Comparison of ENCODE assay signal across 8 mouse cellular contexts in the genomic region with DNA sequence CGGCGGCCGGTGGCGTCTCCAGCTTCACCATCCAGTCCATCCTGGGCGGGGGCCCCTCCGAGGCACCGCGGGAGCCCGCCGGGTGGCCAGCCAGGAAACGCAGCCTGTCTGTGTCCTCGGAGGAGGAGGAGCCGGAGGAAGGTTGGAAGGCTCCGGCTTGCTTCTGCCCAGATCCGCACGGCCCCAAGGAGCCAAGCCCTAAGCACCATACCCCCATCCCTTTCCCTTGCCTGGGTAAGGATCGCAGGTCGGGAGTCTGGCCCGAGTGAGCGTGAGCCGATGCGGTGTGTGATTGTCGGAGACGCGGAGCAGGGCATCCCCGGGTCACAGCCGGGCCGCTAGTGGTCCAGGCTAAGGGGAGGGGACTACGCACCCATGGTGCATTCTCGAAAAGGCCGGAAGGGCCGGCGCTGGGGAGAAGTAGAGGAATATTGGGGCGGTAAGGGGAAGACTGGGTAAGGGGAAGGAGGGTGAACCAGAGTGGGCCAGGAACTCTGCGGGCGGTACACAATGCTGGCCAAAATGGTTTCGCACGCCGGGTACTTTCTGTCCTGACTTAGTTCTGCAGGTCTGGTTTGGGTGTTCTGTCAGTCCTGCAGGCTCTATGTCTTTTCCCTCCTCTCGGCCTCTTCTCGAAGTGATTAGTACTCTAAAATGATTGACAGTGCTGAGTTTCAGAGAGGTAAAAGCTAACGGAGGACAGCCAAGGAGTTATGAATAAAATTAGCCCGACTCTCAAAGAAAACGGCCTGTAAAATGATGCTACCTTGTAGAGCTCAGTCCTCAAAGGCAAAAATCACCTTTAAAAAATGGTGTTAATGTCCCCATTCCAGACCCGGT. TPM values are rescaled to one million over a fixed set of nuclear protein-coding genes. Genes with fewer than 3 reads are reported as not detected.
DNase-seq lines count a peak whose midpoint lies in the region; ATAC-seq and TF ChIP-seq lines count a peak whose summit lies in the region.

No protein-coding gene starts in this region.

- no peak for DNase-seq in lung, postnatal 0 days (ENCODE audit: low spot score)
- DNase-seq in lung, postnatal 36 days = no peak
- DNase-seq in embryonic facial prominence, embryonic 11.5 days (ENCODE audit: low spot score) = peak; percentile 29
- DNase-seq in neural tube, embryonic 10.5 days (ENCODE audit: extremely low spot score, low spot score) = peak; percentile 77
- DNase-seq in testis, postnatal 10 days (ENCODE audit: low spot score) = no peak
- DNase-seq in spleen, postnatal 36 days (ENCODE audit: low spot score in 2 of 2) = no peak

- no peak overlapping the region for H3K27ac ChIP-seq in lung, postnatal 0 days (ENCODE audit: low read length)
- no peak overlapping the region for H3K27ac ChIP-seq in embryonic facial prominence, embryonic 11.5 days (replicated peaks; ENCODE audit: low read depth, low read length)
- H3K27ac ChIP-seq in intestine, embryonic 16.5 days (ENCODE audit: low read length) = no peak overlapping the region

- peaks cover 84% of the 10 kb centered on the region for H3K27me3 ChIP-seq in lung, postnatal 0 days (replicated peaks; ENCODE audit: insufficient read depth, low read length)
- peaks cover 83% of the 10 kb centered on the region for H3K27me3 ChIP-seq in embryonic facial prominence, embryonic 11.5 days (ENCODE audit: control insufficient read depth, insufficient read depth, low read length)
- peaks cover 87% of the 10 kb centered on the region for H3K27me3 ChIP-seq in intestine, embryonic 16.5 days (replicated peaks; ENCODE audit: control insufficient read depth, insufficient read depth, low read length)

- peak overlapping the region; percentile 51 for H3K4me2 ChIP-seq in lung, postnatal 0 days (replicated peaks; ENCODE audit: low read depth, low read length)
- H3K4me2 ChIP-seq in embryonic facial prominence, embryonic 11.5 days (ENCODE audit: low read depth, low read length) = peak overlapping the region; percentile 55
- H3K4me2 ChIP-seq in intestine, embryonic 16.5 days (ENCODE audit: low read depth, low read length) = peak overlapping the region; percentile 50

- no peaks in the 10 kb centered on the region for H3K36me3 ChIP-seq in lung, postnatal 0 days (ENCODE audit: insufficient read depth, low read length)
- no peaks in the 10 kb centered on the region for H3K36me3 ChIP-seq in embryonic facial prominence, embryonic 11.5 days (replicated peaks; ENCODE audit: control insufficient read depth, insufficient read depth, low read depth, low read length)
- no peaks in the 10 kb centered on the region for H3K36me3 ChIP-seq in intestine, embryonic 16.5 days (ENCODE audit: control insufficient read depth, insufficient read depth, low read length)

- peak overlapping the region; percentile 29 for H3K4me3 ChIP-seq in lung, postnatal 0 days (ENCODE audit: low read depth, low read length)
- H3K4me3 ChIP-seq in embryonic facial prominence, embryonic 11.5 days (ENCODE audit: low read depth, low read length) = peak overlapping the region; percentile 31
- peak overlapping the region; percentile 38 for H3K4me3 ChIP-seq in intestine, embryonic 16.5 days (ENCODE audit: low read length)

- no peak overlapping the region for H3K9ac ChIP-seq in lung, postnatal 0 days (replicated peaks; ENCODE audit: low read depth)
- no peak overlapping the region for H3K9ac ChIP-seq in embryonic facial prominence, embryonic 11.5 days (replicated peaks; ENCODE audit: low read length)
- peak overlapping the region; percentile 8; the same call in 1 of the 2 replicates for H3K9ac ChIP-seq in intestine, embryonic 16.5 days (ENCODE audit: low read depth, low read length)

- H3K4me1 ChIP-seq in lung, postnatal 0 days (ENCODE audit: insufficient read depth, low read depth, low read length) = peaks cover 7% of the 10 kb centered on the region
- peaks cover 8% of the 10 kb centered on the region for H3K4me1 ChIP-seq in embryonic facial prominence, embryonic 11.5 days (ENCODE audit: control insufficient read depth, insufficient read depth, low read length)
- peaks cover 12% of the 10 kb centered on the region for H3K4me1 ChIP-seq in intestine, embryonic 16.5 days (ENCODE audit: control insufficient read depth, insufficient read depth, low read length)

- TF ChIP-seq CTCF in lung, postnatal 0 days (IDR thresholded peaks at IDR 0.05) = no peak

- WGBS in lung, postnatal 0 days = 2% methylated on average over 36 of the region's 45 CpGs
- WGBS in embryonic facial prominence, embryonic 11.5 days = 1% methylated on average over 43 of the region's 45 CpGs
- WGBS in intestine, embryonic 16.5 days = under 1% methylated on average over 45 of the region's 45 CpGs

- ATAC-seq in lung, postnatal 0 days = peak; percentile 19
- ATAC-seq in embryonic facial prominence, embryonic 11.5 days (replicated peaks; ENCODE audit: insufficient number of reproducible peaks, low FRiP score, low TSS enrichment, low read depth) = 0 out of 2 replicates have a peak, but pooled peaks have one; percentile 41
- peak; percentile 19; the same call in 1 of the 2 replicates for ATAC-seq in intestine, embryonic 16.5 days
- no peak for ATAC-seq in erythroid progenitor cell, adult 5-6 weeks (replicated peaks; ENCODE audit: low FRiP score, poor library complexity, severe bottlenecking)

- no peaks in the 10 kb centered on the region for H3K9me3 ChIP-seq in lung, postnatal 0 days (ENCODE audit: low read length)
- no peaks in the 10 kb centered on the region for H3K9me3 ChIP-seq in embryonic facial prominence, embryonic 11.5 days (replicated peaks; ENCODE audit: control insufficient read depth, low read length)
- no peaks in the 10 kb centered on the region for H3K9me3 ChIP-seq in intestine, embryonic 16.5 days (ENCODE audit: control insufficient read depth, low read length)

- TF ChIP-seq EP300 in lung, postnatal 0 days (IDR thresholded peaks at IDR 0.05) = no peak

RNA-seq across cellular contexts. Expression of gene Bub3, which starts 5.5 kb away (rescaled TPM):
- polyA plus RNA-seq in lung, postnatal 0 days (2015; fragmentation: Nextera tagmentation; extraction: Ambion mirVana) = 92.6 and 101 TPM in 2 replicates
- polyA plus RNA-seq in embryonic facial prominence, embryonic 11.5 days (2014; fragmentation: Nextera tagmentation; extraction: Ambion mirVana) = 279 and 281 TPM in 2 replicates
- 162 and 193 TPM in 2 replicates for polyA plus RNA-seq in intestine, embryonic 16.5 days (2015; fragmentation: Nextera tagmentation; extraction: Ambion mirVana)
- total RNA-seq in erythroid progenitor cell, adult 5-6 weeks (2015; ENCODE audit: low replicate concordance) = 177 and 201 TPM in 2 replicates
- total RNA-seq in erythroid progenitor cell, adult 5-6 weeks (2017; ENCODE audit: low replicate concordance) = 147 and 174 TPM in 2 replicates

RNA-seq across cellular contexts. Expression of gene Hmx2, which starts 6.0 kb away (rescaled TPM):
- polyA plus RNA-seq in lung, postnatal 0 days (2015; fragmentation: Nextera tagmentation; extraction: Ambion mirVana) = not detected in 2 replicates
- 0.21 and 0.36 TPM in 2 replicates for polyA plus RNA-seq in embryonic facial prominence, embryonic 11.5 days (2014; fragmentation: Nextera tagmentation; extraction: Ambion mirVana)
- 0.39 and 0.68 TPM in 2 replicates for polyA plus RNA-seq in intestine, embryonic 16.5 days (2015; fragmentation: Nextera tagmentation; extraction: Ambion mirVana)
- total RNA-seq in erythroid progenitor cell, adult 5-6 weeks (2015; ENCODE audit: low replicate concordance) = not detected in 2 replicates
- not detected in 2 replicates for total RNA-seq in erythroid progenitor cell, adult 5-6 weeks (2017; ENCODE audit: low replicate concordance)

RNA-seq across cellular contexts. Expression of gene Hmx3, which starts 11.9 kb away (rescaled TPM):
- not detected in 2 replicates for polyA plus RNA-seq in lung, postnatal 0 days (2015; fragmentation: Nextera tagmentation; extraction: Ambion mirVana)
- polyA plus RNA-seq in embryonic facial prominence, embryonic 11.5 days (2014; fragmentation: Nextera tagmentation; extraction: Ambion mirVana) = 0.20 TPM in 1 of 2 replicates, not detected in the other
- 0.53 and 0.54 TPM in 2 replicates for polyA plus RNA-seq in intestine, embryonic 16.5 days (2015; fragmentation: Nextera tagmentation; extraction: Ambion mirVana)
- total RNA-seq in erythroid progenitor cell, adult 5-6 weeks (2015; ENCODE audit: low replicate concordance) = not detected in 2 replicates
- not detected in 2 replicates for total RNA-seq in erythroid progenitor cell, adult 5-6 weeks (2017; ENCODE audit: low replicate concordance)

Comparison
In these comparisons a context has a peak if more than half of its experiments do, and no peak if none do; other contexts are left out.
1. DNase-seq: peak in embryonic facial prominence, embryonic 11.5 days (single experiment) and neural tube, embryonic 10.5 days (single experiment); none in lung, postnatal 0 days (single experiment), lung, postnatal 36 days (single experiment), testis, postnatal 10 days (single experiment) and spleen, postnatal 36 days (0 of 2).
2. Peak in every context shown above with its lines, with median percentiles within 50 percentile points of each other: H3K4me2 ChIP-seq and H3K4me3 ChIP-seq.